Mouse (Mus musculus) adrenal gland, adult 18-20 months (tissue): ENCODE results near the gene Susd2. TPM values are rescaled to one million over a fixed set of nuclear protein-coding genes. Genes with fewer than 3 reads are reported as not detected.
A peak's percentile ranks its signal among the peaks of the same experiment; 100 is the strongest.

Experiments
- DNase-seq, 2 experiments: peaks; one replicate each; pipeline ENCODE4 v3.0.0; 2021 to 2022; ENCODE audit warnings: low spot score in 2 of 2
- long read RNA-seq, 2 experiments: library from polyadenylated mRNA; stranded (forward); transcript quantifications; one replicate each; pipeline ENCODE4 v2.0.0; 2021
- total RNA-seq, 2 experiments: library from RNA; stranded (reverse); gene quantifications; 1 replicate in 1 of 2; 2 replicates in 1 of 2; pipeline ENCODE4 v1.2.3; 2021

Gene Susd2
- total RNA-seq = 10 to 100 TPM; 10.4 to 10.7 TPM
- long read RNA-seq, experiment 1, partial matches to known transcripts = 1 of 7 reads
- long read RNA-seq, experiment 1, other reads (novel, unspliced or antisense) = 1 of 7 reads
- long read RNA-seq, experiment 2, partial matches to known transcripts = 1 of 1 reads
- long read RNA-seq, experiment 2, other reads (novel, unspliced or antisense) = 0 of 1 reads

DNA sequence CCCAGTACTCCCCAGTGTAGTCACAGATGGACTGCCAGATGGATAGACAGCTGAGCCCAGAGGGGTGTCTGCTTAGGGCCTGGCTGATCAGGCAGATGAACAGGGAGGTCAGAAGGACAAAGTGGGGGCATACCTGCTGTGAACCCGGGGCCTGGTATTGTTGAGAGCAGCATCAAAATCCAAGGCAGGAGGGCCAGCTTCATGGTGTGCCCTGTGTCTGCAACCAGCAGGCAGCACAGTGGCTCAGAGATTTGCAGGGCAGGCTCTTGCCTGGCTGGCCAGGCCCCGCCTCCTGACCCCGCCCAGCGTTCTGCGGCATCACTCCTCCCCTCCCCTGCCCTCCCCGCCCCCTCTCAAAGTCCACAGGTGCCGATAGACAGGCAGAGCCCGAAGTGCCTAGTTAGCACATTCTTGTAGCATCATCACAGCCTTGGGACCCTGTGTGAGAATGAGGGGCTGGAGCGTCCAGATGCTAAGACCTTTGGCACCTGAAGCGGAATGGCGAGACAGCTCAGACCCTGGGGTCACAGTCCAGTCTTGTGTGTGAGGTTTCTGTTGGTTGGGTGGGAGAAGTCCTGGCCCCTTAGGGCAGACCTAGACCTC is at the start of gene Susd2:
TSS of gene Susd2 (minus strand) at position 268 of the 603 bp plus-strand sequence.
- peak; percentile 38 to 43 for DNase-seq

DNA sequence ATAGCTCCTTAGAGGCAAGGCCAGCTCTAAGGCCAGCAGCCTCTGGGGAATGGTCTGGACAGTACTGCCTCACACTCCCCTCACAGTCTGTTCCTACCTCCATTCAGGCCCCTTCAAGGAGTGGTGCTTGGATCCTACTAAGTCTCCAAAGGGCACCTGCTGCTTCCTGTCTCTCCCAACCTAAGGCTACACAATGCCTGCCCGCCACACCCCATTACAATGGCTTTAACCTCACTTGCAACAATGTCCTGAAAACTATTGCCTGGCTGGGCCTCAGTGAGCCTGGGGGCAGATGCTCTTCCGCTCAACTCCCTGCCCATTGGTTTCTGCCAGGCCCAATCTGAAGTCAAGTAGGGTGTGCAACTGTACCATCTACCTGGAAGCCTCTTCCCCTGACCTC is 44.8 kb upstream of the Susd2 start:
- no peak for DNase-seq

DNA sequence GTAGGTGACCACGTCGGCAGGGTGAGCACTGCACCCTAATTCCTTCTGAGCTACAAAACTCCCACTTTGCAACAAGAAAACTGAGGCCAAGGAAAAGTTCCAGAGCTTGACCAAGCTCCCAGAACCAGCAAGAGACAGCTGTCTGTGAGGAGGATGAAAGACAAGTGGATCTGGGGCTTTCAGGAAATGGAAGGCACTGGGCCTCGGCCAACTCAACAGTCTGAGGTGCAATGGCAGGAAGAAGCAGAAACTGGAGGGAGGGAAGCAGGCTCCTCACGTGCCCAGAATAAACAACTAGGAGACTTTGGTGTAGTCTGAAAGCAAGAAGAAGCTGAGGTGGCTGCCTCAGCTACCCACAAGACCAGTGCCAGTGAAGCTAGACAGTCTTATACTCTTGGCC is 42.9 kb upstream of the Susd2 start:
- DNase-seq = no peak

DNA sequence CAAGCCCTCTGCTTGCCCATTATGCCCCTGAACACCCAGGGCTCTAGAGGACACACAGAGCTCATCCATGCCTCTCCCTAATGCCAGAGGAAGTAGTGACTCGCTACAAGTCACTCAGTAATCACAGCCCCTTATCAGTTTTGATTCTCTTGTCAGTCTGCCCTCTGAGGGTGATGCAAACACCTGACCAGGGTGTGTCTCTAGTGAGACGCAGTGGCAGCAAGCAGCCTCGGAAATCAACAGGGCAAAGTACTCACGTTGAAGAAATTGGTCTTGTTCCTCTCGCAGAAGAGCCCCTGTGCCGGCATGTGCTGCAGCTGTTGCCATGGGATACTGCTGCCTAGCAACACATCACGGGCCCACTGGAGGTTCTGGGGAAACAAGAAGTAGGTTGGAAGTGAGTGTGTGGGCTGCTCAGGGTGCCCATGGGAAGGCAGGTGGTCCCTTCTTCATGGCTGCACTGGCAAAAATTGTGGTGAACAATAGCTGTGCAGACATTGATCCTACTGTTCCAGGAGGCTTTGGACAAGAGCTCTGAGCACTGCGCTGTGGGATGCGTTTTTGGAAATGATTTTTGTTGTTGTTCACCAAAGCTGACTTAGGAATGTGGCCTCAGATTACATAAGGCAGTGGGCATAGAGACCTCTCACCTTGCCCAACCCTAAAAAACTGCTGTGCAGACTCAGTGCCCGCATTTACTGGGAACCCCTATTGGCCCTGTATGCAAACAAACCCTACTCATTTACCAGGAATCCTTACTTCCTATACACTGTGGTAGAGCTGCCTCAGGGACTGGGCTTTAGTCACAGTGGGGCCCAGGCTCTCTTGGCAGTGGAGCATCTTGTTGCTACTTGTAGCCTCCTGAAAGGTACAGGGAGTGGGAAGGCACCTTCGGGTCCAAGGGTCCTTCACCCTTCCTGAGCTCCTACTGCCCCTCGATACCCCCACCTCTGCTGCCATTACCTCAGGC is 40.5 kb upstream of the Susd2 start:
- DNase-seq = no peak

- DNase-seq = no peak
Measured at GRCm38 (mm10) chr10:75680574-75681001, 36.8 kb upstream of the Susd2 start.

DNA sequence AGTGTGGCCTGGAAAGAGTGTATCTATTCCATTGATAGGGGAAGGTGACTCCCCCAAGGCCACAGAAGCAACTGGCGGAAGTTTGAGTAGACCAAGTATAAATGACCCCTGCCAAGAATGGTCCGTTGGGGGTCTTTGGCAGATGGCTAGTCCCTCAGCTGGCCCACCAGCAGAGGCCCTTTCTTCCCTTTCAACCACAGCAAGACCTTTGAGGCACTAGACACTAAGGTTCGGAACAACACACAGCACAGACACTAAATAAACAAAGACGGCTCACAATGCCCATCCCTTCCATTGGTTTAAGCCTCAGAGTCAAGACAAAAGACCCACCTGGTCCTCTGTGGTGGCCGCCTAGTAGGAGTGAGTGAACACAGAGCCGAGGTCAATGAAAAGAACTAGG is 35.4 kb upstream of the Susd2 start:
- no peak for DNase-seq

DNA sequence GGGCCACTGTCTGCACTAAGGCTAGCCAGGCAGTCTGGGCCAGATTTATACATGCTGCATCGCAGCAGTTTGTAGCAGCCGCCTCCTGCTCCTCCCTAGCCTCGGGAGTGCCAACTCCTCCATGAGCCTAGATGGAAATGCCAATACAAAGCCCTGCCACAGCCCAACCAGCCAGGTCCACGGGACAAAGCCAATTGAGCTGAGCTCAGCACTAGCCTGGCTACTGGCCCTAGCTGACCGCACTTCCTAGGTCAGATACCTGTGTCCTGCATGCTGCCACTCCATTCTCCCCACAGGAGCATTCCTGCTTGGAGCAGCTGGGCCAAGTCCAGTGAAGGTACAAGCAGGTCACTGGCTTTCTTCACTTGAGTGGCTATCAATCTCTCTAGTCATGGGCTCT is 34.2 kb upstream of the Susd2 start:
- DNase-seq = no peak

DNA sequence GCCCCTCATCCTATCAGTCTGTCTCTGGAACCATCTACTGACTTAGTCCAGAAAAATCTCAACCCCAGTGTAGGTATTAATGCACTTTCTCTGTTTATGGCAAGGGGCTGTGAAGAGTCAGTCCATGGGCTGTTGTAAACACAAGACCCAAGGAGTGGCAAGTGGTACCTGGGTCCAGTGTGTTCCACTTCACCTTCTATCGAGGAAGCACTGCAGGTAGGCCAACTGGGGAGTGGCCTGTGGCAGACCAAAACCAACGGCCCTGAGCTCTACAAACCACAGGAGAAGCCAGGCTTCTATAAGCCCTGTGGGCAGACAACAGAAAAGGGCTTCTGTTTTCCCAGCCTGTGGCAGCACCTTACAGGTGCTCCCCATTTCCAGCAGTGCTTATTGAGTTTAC is 33.8 kb upstream of the Susd2 start:
- DNase-seq = no peak

- DNase-seq = no peak
Measured at GRCm38 (mm10) chr10:75676819-75677565, 33.2 kb upstream of the Susd2 start.

DNA sequence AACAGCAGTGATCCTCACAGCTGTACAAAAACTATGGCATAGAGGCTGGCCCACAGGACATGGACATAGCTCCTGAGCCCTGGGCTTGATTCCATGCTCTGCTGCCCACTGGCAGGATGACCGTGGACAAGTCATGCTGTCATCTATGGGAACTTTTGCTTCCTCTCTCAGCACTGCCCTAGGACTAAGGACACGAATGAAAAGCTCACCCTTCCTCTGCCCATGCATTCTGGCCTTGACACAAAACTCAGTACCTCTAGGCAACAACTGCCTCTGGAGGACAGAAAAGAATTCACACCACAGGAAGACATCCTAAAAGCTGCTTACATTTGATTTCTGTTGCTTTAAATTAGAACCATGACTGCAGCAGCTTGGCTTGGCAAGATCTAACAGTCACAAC is 32.5 kb upstream of the Susd2 start:
- no peak for DNase-seq

DNA sequence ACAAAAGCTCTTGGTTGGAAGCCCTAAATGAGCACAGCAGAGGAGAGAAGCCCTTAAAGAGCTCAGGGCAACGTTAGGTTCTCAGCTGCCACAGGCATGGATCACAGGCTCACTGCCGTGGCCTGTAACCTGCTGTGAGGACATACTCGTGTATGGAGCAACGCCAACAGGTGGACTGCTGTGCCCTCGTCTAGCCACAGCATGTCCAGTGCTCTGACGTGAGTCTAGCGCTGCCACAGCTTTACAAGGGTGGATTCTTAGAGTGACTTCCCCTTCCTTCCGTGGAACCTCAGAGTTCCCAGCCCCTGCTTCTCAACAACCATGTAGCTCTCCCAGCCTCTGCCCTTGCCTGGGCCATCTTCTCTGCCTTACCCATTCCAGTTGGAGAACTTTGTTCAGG is 31.8 kb upstream of the Susd2 start:
- no peak for DNase-seq

DNA sequence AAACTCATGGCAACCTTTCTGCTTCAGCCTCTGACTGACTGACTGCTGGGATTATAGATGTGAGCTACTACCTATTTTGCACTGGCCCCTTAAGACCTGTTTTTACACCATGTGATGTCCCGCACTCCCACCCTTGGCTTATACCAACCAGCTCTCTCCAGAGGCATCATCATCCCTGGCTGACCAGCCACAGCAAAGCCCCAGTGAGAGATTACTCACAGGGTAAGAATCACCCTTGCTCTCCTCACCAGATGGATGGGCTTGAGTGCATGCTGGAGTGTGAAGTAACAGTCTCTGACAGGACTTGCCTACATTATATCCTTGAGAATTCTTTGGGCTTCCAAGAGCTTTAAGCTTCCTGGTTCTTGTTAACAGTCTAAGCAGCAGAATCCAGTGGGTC is 26.1 kb upstream of the Susd2 start:
- DNase-seq = no peak

DNA sequence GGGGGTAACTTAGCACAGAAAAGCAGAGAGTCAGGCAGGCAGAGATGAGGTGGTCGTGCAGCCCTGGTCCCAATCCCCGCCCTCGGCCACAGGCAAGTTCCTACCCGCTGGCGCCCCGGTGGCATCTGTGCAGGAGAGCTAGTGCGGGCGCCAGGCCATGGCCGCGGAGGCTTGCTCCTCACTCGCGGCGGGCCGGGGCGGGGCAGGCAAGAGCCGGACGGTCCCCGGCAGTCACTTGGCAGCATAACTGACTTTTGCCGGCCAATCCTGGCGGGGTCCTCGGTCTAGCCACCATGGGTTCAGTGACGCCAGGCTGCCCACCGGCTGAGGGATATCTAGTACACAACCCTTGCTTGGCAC is 24.1 kb upstream of the Susd2 start:
- peak; percentile 70 to 74 for DNase-seq

DNA sequence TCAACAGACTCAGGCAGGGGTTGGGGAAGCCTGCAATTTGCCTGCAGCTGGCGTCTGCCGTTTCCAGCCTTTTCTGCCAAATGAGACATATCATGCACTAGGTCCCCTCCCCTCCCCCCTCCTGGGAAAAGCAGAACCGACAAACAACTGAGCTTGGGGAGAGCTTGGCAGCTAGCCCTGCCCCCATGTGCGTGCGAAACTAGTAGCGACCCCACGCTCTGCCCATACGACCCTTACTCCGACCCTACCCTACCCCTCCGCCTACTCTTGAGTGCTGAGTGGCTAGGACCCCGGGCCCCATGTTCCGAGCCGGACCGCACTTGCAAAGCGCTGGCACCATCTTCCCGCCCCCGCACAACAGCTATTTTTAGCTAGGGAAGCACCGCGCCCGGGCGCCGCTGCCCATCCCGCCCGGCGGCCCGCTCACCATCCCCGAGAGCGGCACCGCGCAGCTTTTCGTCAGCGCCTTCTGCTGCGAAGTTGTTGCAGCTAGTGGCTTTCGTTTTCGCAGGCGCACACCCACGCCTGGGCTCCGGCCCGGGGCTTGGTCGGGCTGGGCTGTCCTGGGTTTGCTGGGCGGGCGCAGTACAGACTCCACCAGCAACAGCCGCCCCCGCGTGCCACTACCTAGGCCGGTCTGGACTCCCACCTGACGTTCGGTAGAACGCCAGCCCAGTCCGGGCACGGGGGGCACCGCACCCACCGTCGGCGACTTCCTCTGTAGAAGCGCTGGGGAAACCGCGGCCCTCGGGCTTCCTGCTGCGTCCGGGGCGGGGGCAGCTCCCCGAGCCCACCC is 23.5 kb upstream of the Susd2 start:
- peak; percentile 67 to 69 for DNase-seq

DNA sequence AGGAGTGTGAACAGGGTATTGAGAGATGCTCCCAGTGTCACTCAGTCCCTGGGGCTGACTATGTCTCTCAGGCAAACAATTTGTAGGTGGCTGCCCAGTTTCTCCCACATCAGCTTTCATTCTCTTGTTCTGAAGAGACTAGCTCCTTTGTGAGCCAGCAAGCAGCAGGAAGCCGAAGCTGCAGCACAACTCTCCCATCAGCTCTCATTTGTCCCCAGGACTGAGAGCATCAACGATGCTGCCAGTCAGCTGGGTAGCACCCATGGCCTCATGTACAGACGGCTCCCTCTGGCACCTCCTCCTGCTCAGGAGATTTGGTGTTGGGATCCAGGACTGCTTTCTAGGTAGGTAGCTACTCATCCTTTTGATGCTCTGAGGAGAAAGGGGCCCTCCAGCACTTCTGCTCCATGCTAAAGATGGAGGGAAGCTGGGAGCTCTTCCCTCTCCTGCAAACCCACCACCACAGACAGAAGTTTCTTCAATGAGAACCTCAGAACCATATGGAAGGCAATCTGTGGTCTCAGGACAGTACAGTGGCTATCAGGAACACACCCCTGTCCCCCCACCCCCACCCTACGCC is 22.7 kb upstream of the Susd2 start:
- no peak for DNase-seq

DNA sequence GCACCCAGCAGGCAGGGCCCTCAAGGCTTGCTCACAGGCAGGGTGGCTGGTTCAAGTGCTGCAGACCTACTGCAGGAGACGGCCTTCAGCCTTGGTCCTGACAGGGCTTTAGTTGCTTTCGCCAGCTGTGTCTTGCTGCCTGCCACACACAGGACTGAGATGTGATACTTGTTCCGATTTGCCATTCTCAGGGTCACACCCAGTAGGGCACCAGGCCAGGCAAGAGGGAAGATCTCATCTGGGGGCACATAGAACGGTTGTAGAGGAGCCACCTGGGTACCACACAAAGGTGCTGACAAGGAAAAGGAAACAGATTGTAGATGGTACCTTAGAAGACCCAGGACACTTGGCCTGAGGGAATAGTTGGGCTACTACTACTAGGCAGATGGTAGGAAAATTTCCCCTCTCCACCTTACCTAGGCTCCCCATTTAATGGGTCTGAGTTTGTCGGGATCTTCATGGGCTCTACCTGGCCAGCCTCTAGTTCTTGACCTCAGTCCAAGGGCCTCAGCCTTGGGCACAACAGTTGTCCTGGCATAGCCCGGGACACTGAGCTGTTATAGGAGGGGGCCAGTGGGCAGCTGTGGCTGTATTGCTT is 21.0 kb upstream of the Susd2 start:
- DNase-seq = no peak

DNA sequence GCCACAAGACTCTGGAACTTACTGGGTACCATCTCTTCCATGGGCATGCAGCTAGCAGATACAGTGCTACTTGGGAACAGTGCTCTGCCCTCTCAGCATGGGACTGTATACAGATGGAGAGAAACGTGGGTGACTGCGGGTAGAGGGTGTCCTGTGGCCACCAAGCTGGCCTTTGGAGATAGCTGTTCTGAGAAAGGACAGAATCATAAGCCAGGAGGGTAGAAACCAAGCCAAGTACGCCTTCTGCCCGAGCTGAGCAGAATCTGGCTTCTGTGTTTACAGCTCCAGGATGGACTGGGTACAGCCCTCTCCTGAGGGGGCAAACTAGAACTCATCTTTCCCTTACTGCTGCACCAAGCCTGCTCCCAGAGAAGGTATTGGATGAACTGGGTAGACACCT is 18.8 kb upstream of the Susd2 start:
- DNase-seq = no peak

GRCm38 (mm10) chr10:75661876-75662275 is 18.1 kb upstream of the Susd2 start:
- DNase-seq = no peak

- no peak for DNase-seq
Measured at GRCm38 (mm10) chr10:75661381-75661780, 17.6 kb upstream of the Susd2 start.

DNA sequence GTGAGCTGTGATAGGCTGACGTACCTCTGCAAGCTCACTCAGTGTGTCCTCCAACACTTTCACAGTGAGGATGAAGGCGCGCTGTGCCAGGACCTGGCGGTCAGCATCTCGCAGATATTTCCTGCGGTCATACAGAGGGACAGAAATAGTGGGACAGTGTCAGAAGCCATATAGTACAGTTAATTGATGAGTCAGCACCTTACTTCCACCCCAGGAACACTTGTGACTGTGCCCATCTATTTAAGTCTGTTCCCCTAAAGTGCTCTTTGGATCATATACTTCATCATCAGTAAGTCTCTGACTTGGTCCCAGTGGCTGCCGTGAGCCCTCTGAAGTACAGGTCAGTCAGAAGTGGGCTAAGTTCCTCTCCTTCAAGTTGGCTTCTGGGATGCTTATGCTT is 14.0 kb upstream of the Susd2 start:
- DNase-seq = no peak
